Mouse (Mus musculus) testis, postnatal 14 days (tissue): ENCODE data around the gene Hoxc5.

ENCODE experiments used
- DNase-seq: peaks from one replicate; pipeline ENCODE4 v3.0.0; 2021; ENCODE audit warnings: low spot score

Hoxc5 gene

GRCm38 (mm10) chr15:103038701-103039480 is 71.6 kb downstream of the Hoxc5 start:
- DNase-seq, result no peak

- no peak for DNase-seq
Observed at GRCm38 (mm10) chr15:103039609-103040008, 72.4 kb downstream of the Hoxc5 start.

- no peak for DNase-seq
Observed at GRCm38 (mm10) chr15:103040601-103041000, 73.4 kb downstream of the Hoxc5 start.

- no peak for DNase-seq
Observed at GRCm38 (mm10) chr15:103041613-103042012, 74.4 kb downstream of the Hoxc5 start.

GRCm38 (mm10) chr15:103042209-103042608 is 75.0 kb downstream of the Hoxc5 start:
- no peak for DNase-seq

GRCm38 (mm10) chr15:103051670-103052069 is 84.4 kb downstream of the Hoxc5 start:
- DNase-seq, result no peak

GRCm38 (mm10) chr15:103053210-103053609 is 86.0 kb downstream of the Hoxc5 start:
- DNase-seq, result no peak

- no peak for DNase-seq
Observed at GRCm38 (mm10) chr15:103056396-103056795, 89.2 kb downstream of the Hoxc5 start.

- no peak for DNase-seq
Observed at GRCm38 (mm10) chr15:103058715-103059114, 91.5 kb downstream of the Hoxc5 start.

GRCm38 (mm10) chr15:103059393-103059992 is 92.2 kb downstream of the Hoxc5 start:
- no peak for DNase-seq

- DNase-seq, result peak; percentile 33
Observed at GRCm38 (mm10) chr15:103060021-103060340, 92.7 kb downstream of the Hoxc5 start.

GRCm38 (mm10) chr15:103060341-103061130 is 93.3 kb downstream of the Hoxc5 start:
- DNase-seq, result peak; percentile 52

- DNase-seq, result peak; percentile 34
Observed at GRCm38 (mm10) chr15:103061131-103061825, 94.0 kb downstream of the Hoxc5 start.

- DNase-seq, result no peak
Observed at GRCm38 (mm10) chr15:103061988-103062387, 94.7 kb downstream of the Hoxc5 start.

- no peak for DNase-seq
Observed at GRCm38 (mm10) chr15:103065642-103066041, 98.4 kb downstream of the Hoxc5 start.
